Mouse (Mus musculus) MEL (cell line): ENCODE results near the gene Atoh1. TPM values are rescaled to one million over a fixed set of nuclear protein-coding genes. Genes with fewer than 3 reads are reported as not detected.

ENCODE experiments used
- DNase-seq: peaks from one replicate; pipeline ENCODE4 v3.0.0; 2011; ENCODE audit warnings: low read depth, low spot score
- H3K27ac ChIP-seq: 2 replicates; pipeline ENCODE4 v1.5.1; 2012; ENCODE audit warnings: low read depth, mild to moderate bottlenecking, control low read depth, low read length, moderate library complexity; ENCODE audit not compliant: control insufficient read depth
- H3K27me3 ChIP-seq, 2 experiments: fragments of 150-350 bp in 1 of 2; sonication (generic) in 1 of 2; 2 replicates each; pipeline ENCODE4 v1.6.1; 2012; ENCODE audit warnings: low read length in 2 of 2, mild to moderate bottlenecking in 2 of 2, improper control_type of control experiment in 1 of 2, moderate library complexity in 1 of 2; ENCODE audit not compliant: insufficient read depth in 2 of 2, control insufficient read depth in 1 of 2
- H3K36me3 ChIP-seq, 2 experiments: 2 replicates each; pipeline ENCODE4 v1.6.1; 2012 to 2014; ENCODE audit warnings: low read length in 2 of 2, improper control_type of control experiment in 1 of 2, inconsistent platforms in 1 of 2, mild to moderate bottlenecking in 1 of 2; ENCODE audit not compliant: insufficient read depth in 2 of 2, control insufficient read depth in 1 of 2
- H3K4me1 ChIP-seq, 2 experiments: fragments of 150-350 bp in 1 of 2; sonication (generic) in 1 of 2; 2 replicates each; pipeline ENCODE4 v1.6.1; 2012; ENCODE audit warnings: low read length in 2 of 2, improper control_type of control experiment in 1 of 2, mild to moderate bottlenecking in 1 of 2; ENCODE audit not compliant: insufficient read depth in 2 of 2, control insufficient read depth in 1 of 2
- H3K4me3 ChIP-seq, 2 experiments: fragments of 150-350 bp in 1 of 2; sonication (generic) in 1 of 2; 2 replicates each; pipeline ENCODE4 v1.5.1; 2012; ENCODE audit warnings: low read depth in 2 of 2, low read length in 2 of 2, mild to moderate bottlenecking in 2 of 2, moderate library complexity in 2 of 2, control low read depth in 1 of 2, improper control_type of control experiment in 1 of 2; ENCODE audit not compliant: control insufficient read depth in 1 of 2, insufficient read depth in 1 of 2
- H3K79me2 ChIP-seq: 2 replicates; pipeline ENCODE4 v1.6.1; 2012; ENCODE audit warnings: mild to moderate bottlenecking, low read length, moderate library complexity; ENCODE audit not compliant: control insufficient read depth, poor library complexity, insufficient read depth
- H3K9ac ChIP-seq: 2 replicates; pipeline ENCODE4 v1.6.1; 2012; ENCODE audit warnings: low read depth, mild to moderate bottlenecking, control low read depth, low read length, moderate library complexity; ENCODE audit not compliant: control insufficient read depth, poor library complexity, severe bottlenecking
- H3K9me3 ChIP-seq: fragments of 150-350 bp; sonication (generic); replicated peaks from 2 replicates; pipeline ENCODE4 v1.6.1; 2012; ENCODE audit warnings: mild to moderate bottlenecking, low read length, improper control_type of control experiment, moderate library complexity; ENCODE audit not compliant: insufficient read depth
- BHLHE40 ChIP-seq: IDR thresholded peaks from 2 replicates; pipeline ENCODE4 v1.6.1; 2012; ENCODE audit warnings: low read depth, mild to moderate bottlenecking, inconsistent platforms, low read length, improper control_type of control experiment, borderline replicate concordance
- CHD1 ChIP-seq: IDR thresholded peaks from 2 replicates; pipeline ENCODE4 v1.6.1; 2012; ENCODE audit warnings: low read depth, mild to moderate bottlenecking, inconsistent platforms, low read length, improper control_type of control experiment
- CHD2 ChIP-seq: IDR thresholded peaks from 2 replicates; pipeline ENCODE4 v1.6.1; 2011; ENCODE audit warnings: low read length, improper control_type of control experiment
- CTCF ChIP-seq, 3 experiments: IDR thresholded peaks in 2 of 3; conservative IDR thresholded peaks in 1 of 3; 2 replicates each; pipeline ENCODE4 v1.5.1; 2011 to 2012; ENCODE audit warnings: low read length in 3 of 3, low read depth in 2 of 3, mild to moderate bottlenecking in 2 of 3, improper control_type of control experiment in 1 of 3, inconsistent platforms in 1 of 3, mixed read lengths in 1 of 3, moderate library complexity in 1 of 3; ENCODE audit not compliant: control insufficient read depth in 1 of 3, insufficient read depth in 1 of 3, poor library complexity in 1 of 3, severe bottlenecking in 1 of 3
- ELF1 ChIP-seq: IDR thresholded peaks from 2 replicates; pipeline ENCODE4 v1.6.1; 2014; ENCODE audit warnings: low read depth, mild to moderate bottlenecking, inconsistent platforms, low read length, improper control_type of control experiment, moderate library complexity
- ETS1 ChIP-seq: IDR thresholded peaks from 2 replicates; pipeline ENCODE4 v1.6.1; 2012; ENCODE audit warnings: low read depth, mild to moderate bottlenecking, inconsistent platforms, low read length, improper control_type of control experiment, moderate library complexity
- GABPA ChIP-seq: IDR thresholded peaks from 2 replicates; pipeline ENCODE4 v1.6.1; 2012; ENCODE audit warnings: low read depth, mild to moderate bottlenecking, inconsistent platforms, low read length, improper control_type of control experiment, moderate library complexity
- GATA1 ChIP-seq: IDR thresholded peaks from 2 replicates; pipeline ENCODE4 v1.6.1; 2011; ENCODE audit warnings: low read depth, low read length, improper control_type of control experiment
- HCFC1 ChIP-seq: IDR thresholded peaks from 2 replicates; pipeline ENCODE4 v1.6.1; 2012; ENCODE audit warnings: low read depth, mild to moderate bottlenecking, inconsistent platforms, low read length, improper control_type of control experiment, moderate library complexity
- JUND ChIP-seq: IDR thresholded peaks from 2 replicates; pipeline ENCODE4 v1.6.1; 2011; ENCODE audit warnings: low read depth, mild to moderate bottlenecking, improper control_type of control experiment, low read length
- KAT2A ChIP-seq: conservative IDR thresholded peaks from 2 replicates; pipeline ENCODE4 v1.6.1; 2012; ENCODE audit warnings: low read depth, low read length, improper control_type of control experiment, inconsistent platforms
- MAX ChIP-seq: IDR thresholded peaks from 2 replicates; pipeline ENCODE4 v1.6.1; 2011; ENCODE audit warnings: low read length, improper control_type of control experiment
- MAZ ChIP-seq: IDR thresholded peaks from 2 replicates; pipeline ENCODE4 v1.6.1; 2012; ENCODE audit warnings: low read depth, mild to moderate bottlenecking, inconsistent platforms, low read length, improper control_type of control experiment
- MEF2A ChIP-seq: IDR thresholded peaks from 2 replicates; pipeline ENCODE4 v1.6.1; 2014; ENCODE audit warnings: low read depth, mild to moderate bottlenecking, inconsistent platforms, low read length, improper control_type of control experiment; ENCODE audit not compliant: poor library complexity, insufficient replicate concordance, severe bottlenecking; ENCODE audit errors: extremely low read depth
- MYB ChIP-seq: IDR thresholded peaks from 2 replicates; pipeline ENCODE4 v1.6.1; 2011; ENCODE audit warnings: mild to moderate bottlenecking, low read depth, low read length, improper control_type of control experiment
- NRF1 ChIP-seq: IDR thresholded peaks from 2 replicates; pipeline ENCODE4 v1.6.1; 2014; ENCODE audit warnings: low read depth, mild to moderate bottlenecking, inconsistent platforms, low read length, improper control_type of control experiment, moderate library complexity; ENCODE audit not compliant: poor library complexity, insufficient read depth, severe bottlenecking
- POLR2A ChIP-seq, 2 experiments: IDR thresholded peaks; 2 replicates each; pipeline ENCODE4 v1.6.1; 2011 to 2012; ENCODE audit warnings: low read length in 2 of 2, mild to moderate bottlenecking in 2 of 2, control low read depth in 1 of 2, improper control_type of control experiment in 1 of 2, low read depth in 1 of 2, moderate library complexity in 1 of 2; ENCODE audit not compliant: control insufficient read depth in 1 of 2, insufficient read depth in 1 of 2, poor library complexity in 1 of 2
- POLR2AphosphoS2 ChIP-seq: IDR thresholded peaks from 2 replicates; pipeline ENCODE4 v1.6.1; 2011; ENCODE audit warnings: low read length, improper control_type of control experiment
- RAD21 ChIP-seq: IDR thresholded peaks from 2 replicates; pipeline ENCODE4 v1.6.1; 2011; ENCODE audit warnings: mild to moderate bottlenecking, low read depth, low read length, improper control_type of control experiment
- RCOR1 ChIP-seq: IDR thresholded peaks from 2 replicates; pipeline ENCODE4 v1.6.1; 2012; ENCODE audit warnings: low read depth, mild to moderate bottlenecking, inconsistent platforms, low read length, improper control_type of control experiment
- SIN3A ChIP-seq: IDR thresholded peaks from 2 replicates; pipeline ENCODE4 v1.6.1; 2012; ENCODE audit warnings: low read length, improper control_type of control experiment, inconsistent platforms
- SMC3 ChIP-seq: IDR thresholded peaks from 2 replicates; pipeline ENCODE4 v1.6.1; 2011; ENCODE audit warnings: low read depth, low read length, improper control_type of control experiment
- TAL1 ChIP-seq: IDR thresholded peaks from 2 replicates; pipeline ENCODE4 v1.6.1; 2012; ENCODE audit warnings: mild to moderate bottlenecking, inconsistent platforms, low read length, moderate library complexity, mixed read lengths
- TBP ChIP-seq: IDR thresholded peaks from 2 replicates; pipeline ENCODE4 v1.8.0; 2011; ENCODE audit warnings: low read depth, low read length, improper control_type of control experiment
- TCF12 ChIP-seq: IDR thresholded peaks from 2 replicates; pipeline ENCODE4 v1.6.1; 2014; ENCODE audit warnings: low read depth, mild to moderate bottlenecking, inconsistent platforms, low read length, improper control_type of control experiment, moderate library complexity
- USF2 ChIP-seq, 2 experiments: IDR thresholded peaks; 2 replicates each; pipeline ENCODE4 v1.6.1; 2011 to 2012; ENCODE audit warnings: improper control_type of control experiment in 2 of 2, low read length in 2 of 2, borderline replicate concordance in 1 of 2, inconsistent platforms in 1 of 2, low read depth in 1 of 2, mild to moderate bottlenecking in 1 of 2; ENCODE audit not compliant: insufficient read depth in 1 of 2
- ZC3H11A ChIP-seq: IDR thresholded peaks from 2 replicates; pipeline ENCODE4 v1.6.1; 2012; ENCODE audit warnings: low read depth, mild to moderate bottlenecking, inconsistent platforms, low read length, improper control_type of control experiment
- polyA plus RNA-seq, 2 experiments: library from polyadenylated mRNA; stranded (reverse) in 1 of 2; unstranded in 1 of 2; fragments of >175 nt in 1 of 2; fragments of >200 nt in 1 of 2; gene quantifications; 2 replicates each; pipeline versions ENCODE4 v1.2.1 to v1.2.4; 2012; ENCODE audit warnings: low replicate concordance in 2 of 2, low read depth in 1 of 2; ENCODE audit not compliant: insufficient read length in 2 of 2, insufficient read depth in 1 of 2, missing spikeins in 1 of 2
- total RNA-seq: library from RNA; depleted of rRNA; stranded (reverse); fragments of 300-350 nt; gene quantifications from 2 replicates; pipeline ENCODE4 v1.2.3, GENCODE M21; 2012

Atoh1 gene
- total and polyA plus RNA-seq, 3 experiments: not detected

- Histone ChIP-seq H3K27me3 (no peaks in the 10 kb centered on the region), H3K4me3 (no peak overlapping the region)
- DNase-seq: no peak
Measured at GRCm38 (mm10) chr6:64727751-64728403, 1.0 kb upstream of the Atoh1 start.

GRCm38 (mm10) chr6:64729231-64730011, 496 bp downstream of the Atoh1 start:
- Histone ChIP-seq H3K4me1 (no peaks in the 10 kb centered on the region), H3K27me3 (no peaks in the 10 kb centered on the region), H3K79me2 (no peaks in the 10 kb centered on the region), H3K9me3 (no peaks in the 10 kb centered on the region), H3K9ac (no peak overlapping the region), H3K4me3 (no peak overlapping the region), H3K36me3 (no peaks in the 10 kb centered on the region), H3K27ac (no peak overlapping the region)
- no peak for TF ChIP-seq MAZ
- TF ChIP-seq GABPA: no peak
- TF ChIP-seq HCFC1: no peak
- TF ChIP-seq POLR2AphosphoS2: no peak
- TF ChIP-seq JUND: no peak
- no peak for TF ChIP-seq CHD2
- no peak for TF ChIP-seq ETS1
- TF ChIP-seq CHD1: no peak
- no peak for TF ChIP-seq BHLHE40
- TF ChIP-seq GATA1: no peak
- TF ChIP-seq RAD21: no peak
- TF ChIP-seq USF2 (IDR thresholded peaks at IDR 0.05; ENCODE audit: borderline replicate concordance in 1 of 2, insufficient read depth in 1 of 2, low read depth in 1 of 2, low read length in 2 of 2): no peak
- no peak for TF ChIP-seq TBP
- no peak for TF ChIP-seq NRF1
- TF ChIP-seq TAL1: no peak
- TF ChIP-seq SMC3: no peak
- TF ChIP-seq ZC3H11A: no peak
- TF ChIP-seq KAT2A: no peak
- TF ChIP-seq MEF2A: no peak
- TF ChIP-seq ELF1: no peak
- no peak for DNase-seq

More at GRCm38 (mm10) chr6:64727751-64728403, 1.0 kb upstream of the Atoh1 start:
- Histone ChIP-seq H3K4me1 (no peaks in the 10 kb centered on the region), H3K27ac (no peak overlapping the region), H3K79me2 (no peaks in the 10 kb centered on the region), H3K36me3 (no peaks in the 10 kb centered on the region), H3K9ac (no peak overlapping the region), H3K9me3 (no peaks in the 10 kb centered on the region)
- TF ChIP-seq GABPA: no peak
- TF ChIP-seq ZC3H11A: no peak
- no peak for TF ChIP-seq RCOR1
- TF ChIP-seq CHD2: no peak
- no peak for TF ChIP-seq TCF12
- TF ChIP-seq GATA1: no peak
- TF ChIP-seq NRF1: no peak
- no peak for TF ChIP-seq MYB
- no peak for TF ChIP-seq POLR2AphosphoS2
- no peak for TF ChIP-seq MAX
- no peak for TF ChIP-seq CTCF (IDR thresholded peaks at IDR 0.05 in 2 of 3, conservative IDR thresholded peaks at IDR 0.05 in 1 of 3; ENCODE audit: control insufficient read depth in 1 of 3, insufficient read depth in 1 of 3, low read depth in 2 of 3, low read length in 3 of 3, poor library complexity in 1 of 3, severe bottlenecking in 1 of 3)
- TF ChIP-seq HCFC1: no peak
- no peak for TF ChIP-seq POLR2A (IDR thresholded peaks at IDR 0.05; ENCODE audit: control insufficient read depth in 1 of 2, insufficient read depth in 1 of 2, low read depth in 1 of 2, low read length in 2 of 2, poor library complexity in 1 of 2)
- no peak for TF ChIP-seq SIN3A
- no peak for TF ChIP-seq BHLHE40
- TF ChIP-seq ELF1: no peak
- TF ChIP-seq ETS1: no peak
